13 mouse cellular contexts compared by ENCODE assay signal in the genomic region with DNA sequence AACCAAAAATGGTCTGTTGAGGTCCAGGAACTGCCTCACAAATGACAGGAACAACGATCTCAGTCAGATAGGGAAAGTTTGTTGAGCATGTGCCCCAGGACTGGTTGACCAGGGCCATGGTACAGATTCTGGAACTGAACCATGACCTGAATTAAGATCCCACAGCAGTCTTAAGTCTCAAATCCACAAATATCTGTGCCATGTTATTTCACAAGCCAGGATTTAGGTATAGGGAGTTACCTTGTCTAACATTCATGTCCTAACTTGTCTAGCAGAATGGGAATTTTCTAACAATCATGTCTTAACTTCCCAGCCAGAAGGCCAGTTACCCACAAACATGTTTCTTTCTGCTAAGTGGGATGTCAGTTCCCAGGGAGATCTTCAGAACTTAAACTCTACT.
"Had no signal": no experiment of that assay in that cellular context is flagged by ENCODE, and none has a peak within 500 bp of the region (broad histone marks: within the 10 kb centered on the region; RNA-seq: fewer than 3 reads in every experiment).

No protein-coding gene starts in this region.

- H3K4me3 ChIP-seq: megakaryocyte, embryonic 14.5 days; midbrain, embryonic 12.5 days; neural tube, embryonic 12.5 days had no signal

- H3K4me2 ChIP-seq: lung, embryonic 14.5 days; midbrain, embryonic 12.5 days; neural tube, embryonic 12.5 days had no signal

- H3K27me3 ChIP-seq: megakaryocyte, embryonic 14.5 days; midbrain, embryonic 12.5 days; neural tube, embryonic 12.5 days had no signal

- DNase-seq: lung, adult 18-20 months; lung, embryonic 14.5 days; lung, postnatal 10 days; midbrain, embryonic 14.5 days; right cerebral cortex, postnatal 14 days; spleen, adult 18-20 months; thymus, adult 18-20 months; thymus, postnatal 14 days; thymus, postnatal 36 days had no signal

- H3K9me3 ChIP-seq: megakaryocyte, embryonic 14.5 days; midbrain, embryonic 12.5 days; neural tube, embryonic 12.5 days had no signal

- H3K27ac ChIP-seq: macrophage; midbrain, embryonic 12.5 days; neural tube, embryonic 12.5 days had no signal

- H3K4me1 ChIP-seq: midbrain, embryonic 12.5 days; neural tube, embryonic 12.5 days had no signal

- H3K9ac ChIP-seq: lung, embryonic 14.5 days; midbrain, embryonic 12.5 days; neural tube, embryonic 12.5 days had no signal

- H3K36me3 ChIP-seq: midbrain, embryonic 12.5 days; neural tube, embryonic 12.5 days had no signal
